ENCODE assay signal across 18 mouse cellular contexts in genomic region chr7:47042121-47042520, GRCm38 (mm10). TPM values are rescaled to one million over a fixed set of nuclear protein-coding genes. Genes with fewer than 3 reads are reported as not detected.
DNase-seq lines count a peak whose midpoint lies in the region; ATAC-seq and TF ChIP-seq lines count a peak whose summit lies in the region.
"Had no signal": no experiment of that assay in that cellular context is flagged by ENCODE, and none has a peak within 500 bp of the region (broad histone marks: within the 10 kb centered on the region; RNA-seq: fewer than 3 reads in every experiment).

No protein-coding gene starts in this region.

- WGBS in heart, embryonic 13.5 days, result 80% methylated on average over 4 of the region's 4 CpGs
- WGBS in liver, adult 2 months, result 33% methylated on average over 4 of the region's 4 CpGs
- WGBS in stomach, embryonic 16.5 days, result 78% methylated on average over 4 of the region's 4 CpGs

- no peaks in the 10 kb centered on the region for H3K79me2 ChIP-seq in liver, adult 2 months (ENCODE audit: control insufficient read depth, insufficient read depth, low read length)

- no peak for DNase-seq in heart, postnatal 36 days
- peak; percentile 21 for DNase-seq in liver, adult 2 months (ENCODE audit: extremely low read depth, low read depth, low spot score)
- DNase-seq in liver, result no peak
- peak; percentile 38 to 74 for DNase-seq in kidney, postnatal 25 days
- DNase-seq in left cerebral cortex, postnatal 4 days, result no peak
- DNase-seq: cerebellum, adult 9-11 months; gastrocnemius, postnatal 36 days had no signal

- H3K9ac ChIP-seq in heart, embryonic 13.5 days, result no peak overlapping the region
- H3K9ac ChIP-seq in liver, adult 2 months (ENCODE audit: low read depth, low read length), result no peak overlapping the region
- H3K9ac ChIP-seq in stomach, embryonic 16.5 days (ENCODE audit: low read length), result no peak overlapping the region
- H3K9ac ChIP-seq: hindbrain, embryonic 13.5 days had no signal

- H3K4me2 ChIP-seq in heart, embryonic 13.5 days, result no peak overlapping the region
- no peak overlapping the region for H3K4me2 ChIP-seq in stomach, embryonic 16.5 days (ENCODE audit: low read depth, low read length)
- H3K4me2 ChIP-seq: hindbrain, embryonic 13.5 days; neural tube, embryonic 13.5 days had no signal

- 0 out of 2 replicates have a peak, but pooled peaks cover 7% of the 10 kb centered on the region for H3K4me1 ChIP-seq in heart, embryonic 13.5 days
- no peaks in the 10 kb centered on the region; the same call in 1 of the 2 replicates for H3K4me1 ChIP-seq in liver, adult 2 months (ENCODE audit: control insufficient read depth, insufficient read depth, low read length)
- peaks cover 9% of the 10 kb centered on the region; the same call in 1 of the 2 replicates for H3K4me1 ChIP-seq in stomach, embryonic 16.5 days (ENCODE audit: control insufficient read depth, insufficient read depth, low read length)

- H3K27ac ChIP-seq in heart, embryonic 13.5 days (replicated peaks), result 0 out of 2 replicates have a peak overlapping the region, but pooled peaks have one; percentile 30
- no peak overlapping the region for H3K27ac ChIP-seq in liver, adult 2 months (replicated peaks; ENCODE audit: insufficient read depth, low read depth, low read length)
- peak overlapping the region; percentile 80 for H3K27ac ChIP-seq in stomach, embryonic 16.5 days (ENCODE audit: low read length)
- H3K27ac ChIP-seq: hindbrain, embryonic 13.5 days had no signal

- no peaks in the 10 kb centered on the region for H3K36me3 ChIP-seq in heart, embryonic 13.5 days
- no peaks in the 10 kb centered on the region for H3K36me3 ChIP-seq in liver, adult 2 months (ENCODE audit: control insufficient read depth, insufficient read depth, low read length)
- H3K36me3 ChIP-seq in stomach, embryonic 16.5 days (ENCODE audit: control insufficient read depth, insufficient read depth, low read length), result no peaks in the 10 kb centered on the region
- H3K36me3 ChIP-seq: G1E; hindbrain, embryonic 13.5 days; neural tube, embryonic 13.5 days had no signal

- H3K27me3 ChIP-seq in heart, embryonic 13.5 days (replicated peaks), result no peaks in the 10 kb centered on the region
- no peaks in the 10 kb centered on the region for H3K27me3 ChIP-seq in liver, adult 2 months (ENCODE audit: control insufficient read depth, insufficient read depth, low read length)
- no peaks in the 10 kb centered on the region for H3K27me3 ChIP-seq in stomach, embryonic 16.5 days (ENCODE audit: control insufficient read depth, insufficient read depth, low read length)
- H3K27me3 ChIP-seq: hindbrain, embryonic 13.5 days; neural tube, embryonic 13.5 days had no signal

- no peak for TF ChIP-seq POLR2A in liver, adult 2 months (IDR thresholded peaks at IDR 0.05; ENCODE audit: extremely low read depth, insufficient read depth, low read length)

- no peak for TF ChIP-seq CTCF in liver, adult 2 months (IDR thresholded peaks at IDR 0.05; ENCODE audit: low read depth, low read length)

- intact Hi-C loops in heart, postnatal 36 days (cut with DNase I), result no loop called here
- intact Hi-C loops in left cerebral cortex, postnatal 4 days (cut with DNase I), result no loop called here

- no peak for ATAC-seq in heart, embryonic 13.5 days (ENCODE audit: extremely low read depth, insufficient number of reproducible peaks, low FRiP score, low TSS enrichment)
- ATAC-seq in stomach, embryonic 16.5 days (ENCODE audit: insufficient read depth, low FRiP score), result no peak

- H3K4me3 ChIP-seq in heart, embryonic 13.5 days, result no peak overlapping the region
- no peak overlapping the region for H3K4me3 ChIP-seq in liver, adult 2 months (ENCODE audit: insufficient read depth, low read depth, low read length)
- no peak overlapping the region for H3K4me3 ChIP-seq in stomach, embryonic 16.5 days (replicated peaks; ENCODE audit: low read length)
- H3K4me3 ChIP-seq: erythroblast, embryonic 14.5 days; hindbrain, embryonic 13.5 days; neural tube, embryonic 13.5 days had no signal

- no peaks in the 10 kb centered on the region for H3K9me3 ChIP-seq in heart, embryonic 13.5 days
- no peaks in the 10 kb centered on the region for H3K9me3 ChIP-seq in stomach, embryonic 16.5 days (replicated peaks; ENCODE audit: control insufficient read depth, low read length)
- H3K9me3 ChIP-seq: G1E; hindbrain, embryonic 13.5 days; neural tube, embryonic 13.5 days had no signal

RNA-seq across cellular contexts. Expression of gene Tmem86a, which starts 8.3 kb away (rescaled TPM):
- polyA plus RNA-seq in heart, embryonic 13.5 days (2015; fragmentation: Nextera tagmentation; extraction: Ambion mirVana), result 22.5 and 25.1 TPM in 2 replicates
- total RNA-seq in heart, postnatal 36 days (2021), result 10 to 100 TPM; 29.2 to 32.6 TPM
- 5.7 and 7.0 TPM in 2 replicates for total RNA-seq in liver, adult 2 months (2014; rRNA removed)
- 9.1 and 16.1 TPM in 2 replicates for polyA plus RNA-seq in liver, adult 2 months (2012; rRNA removed)
- polyA plus RNA-seq in stomach, embryonic 16.5 days (2015; fragmentation: Nextera tagmentation; extraction: Ambion mirVana), result 27.9 and 29.9 TPM in 2 replicates
- 10 to 100 TPM; 10.6 to 12.4 TPM for total RNA-seq in left cerebral cortex, postnatal 4 days (2021)

RNA-seq across cellular contexts. Expression of gene Spty2d1, which starts 33.9 kb away (rescaled TPM):
- 13.1 and 13.4 TPM in 2 replicates for polyA plus RNA-seq in heart, embryonic 13.5 days (2015; fragmentation: Nextera tagmentation; extraction: Ambion mirVana)
- total RNA-seq in heart, postnatal 36 days (2021), result 1 to 10 TPM; 6.7 to 8.6 TPM
- total RNA-seq in liver, adult 2 months (2014; rRNA removed), result 7.5 and 7.6 TPM in 2 replicates
- 2.9 and 3.2 TPM in 2 replicates for polyA plus RNA-seq in liver, adult 2 months (2012; rRNA removed)
- polyA plus RNA-seq in stomach, embryonic 16.5 days (2015; fragmentation: Nextera tagmentation; extraction: Ambion mirVana), result 25.1 and 25.7 TPM in 2 replicates
- 1 to 10 TPM; 7.8 to 9.0 TPM for total RNA-seq in left cerebral cortex, postnatal 4 days (2021)

RNA-seq across cellular contexts. Expression of gene Gm9999, which starts 58.7 kb away (rescaled TPM):
- polyA plus RNA-seq in heart, embryonic 13.5 days (2015; fragmentation: Nextera tagmentation; extraction: Ambion mirVana), result not detected in 2 replicates
- not detected for total RNA-seq in heart, postnatal 36 days (2021)
- not detected in 2 replicates for total RNA-seq in liver, adult 2 months (2014; rRNA removed)
- not detected in 2 replicates for polyA plus RNA-seq in liver, adult 2 months (2012; rRNA removed)
- not detected in 2 replicates for polyA plus RNA-seq in stomach, embryonic 16.5 days (2015; fragmentation: Nextera tagmentation; extraction: Ambion mirVana)
- total RNA-seq in left cerebral cortex, postnatal 4 days (2021), result not detected
- total RNA-seq: adrenal gland, postnatal 10 days; gastrocnemius, postnatal 36 days; layer of hippocampus, adult 18-20 months; left cerebral cortex, adult 8-10 months; megakaryocyte progenitor cell, adult 5-6 weeks had no signal
- polyA plus RNA-seq: erythroblast, embryonic 14.5 days; G1E; hindbrain, embryonic 13.5 days; limb, embryonic 14.5 days; neural tube, embryonic 13.5 days had no signal

Comparison
In these comparisons a context has a peak if more than half of its experiments do, and no peak if none do; other contexts are left out.
1. DNase-seq: peak in liver, adult 2 months (single experiment) and kidney, postnatal 25 days (2 of 2); none in heart, postnatal 36 days (0 of 2), liver (single experiment) and left cerebral cortex, postnatal 4 days (single experiment).